Mouse (Mus musculus): ENCODE measurements around the gene Odf3l1. TPM values are rescaled to one million over a fixed set of nuclear protein-coding genes. Genes with fewer than 3 reads are reported as not detected.
A peak's percentile ranks its signal among the peaks of the same experiment; 100 is the strongest.

Gene Odf3l1
- polyA plus RNA-seq, 1 experiment from 2014 or later: 0.35 TPM

DNA sequence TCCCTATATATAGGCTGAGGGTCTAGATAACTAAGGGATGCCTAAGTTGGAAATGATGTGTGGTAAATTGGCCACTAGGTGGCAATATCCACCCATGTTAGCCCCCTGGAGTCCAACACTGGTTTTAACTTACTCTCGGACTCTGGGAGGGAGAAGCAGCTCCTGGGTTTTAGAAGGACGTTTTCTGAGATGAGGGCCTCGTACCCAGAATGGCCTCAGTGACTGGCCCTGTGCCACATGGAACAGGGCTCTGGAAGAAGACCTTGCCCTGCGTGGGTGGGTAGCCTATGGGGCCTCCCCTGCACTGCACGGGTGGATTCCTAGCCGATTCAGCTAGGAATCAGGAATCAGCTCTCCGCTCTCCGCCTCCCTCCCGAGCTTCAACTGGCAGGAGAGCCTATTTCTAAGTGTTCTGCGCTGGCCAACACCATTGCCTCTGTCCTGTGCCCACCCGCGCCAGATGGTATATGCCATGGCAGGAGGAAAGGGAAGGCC lies 27.1 kb upstream of the Odf3l1 start:
- peaks cover 20% of the 10 kb centered on the region; the same call in 1 of the 2 replicates for H3K36me3 ChIP-seq
- no peak overlapping the region for H3K4me3 ChIP-seq
- H3K27ac ChIP-seq: 0 out of 2 replicates have a peak overlapping the region, but pooled peaks have one; percentile 19
- WGBS: 36% methylated on average over 12 of the region's 12 CpGs
- H3K4me1 ChIP-seq: peaks cover 24% of the 10 kb centered on the region
- H3K27me3 ChIP-seq (ENCODE audit: low read depth, poor library complexity, severe bottlenecking): peaks cover 25% of the 10 kb centered on the region
- no peaks in the 10 kb centered on the region for H3K9me3 ChIP-seq (replicated peaks)
- DNase-seq (ENCODE audit: low spot score): peak; percentile 69

DNA sequence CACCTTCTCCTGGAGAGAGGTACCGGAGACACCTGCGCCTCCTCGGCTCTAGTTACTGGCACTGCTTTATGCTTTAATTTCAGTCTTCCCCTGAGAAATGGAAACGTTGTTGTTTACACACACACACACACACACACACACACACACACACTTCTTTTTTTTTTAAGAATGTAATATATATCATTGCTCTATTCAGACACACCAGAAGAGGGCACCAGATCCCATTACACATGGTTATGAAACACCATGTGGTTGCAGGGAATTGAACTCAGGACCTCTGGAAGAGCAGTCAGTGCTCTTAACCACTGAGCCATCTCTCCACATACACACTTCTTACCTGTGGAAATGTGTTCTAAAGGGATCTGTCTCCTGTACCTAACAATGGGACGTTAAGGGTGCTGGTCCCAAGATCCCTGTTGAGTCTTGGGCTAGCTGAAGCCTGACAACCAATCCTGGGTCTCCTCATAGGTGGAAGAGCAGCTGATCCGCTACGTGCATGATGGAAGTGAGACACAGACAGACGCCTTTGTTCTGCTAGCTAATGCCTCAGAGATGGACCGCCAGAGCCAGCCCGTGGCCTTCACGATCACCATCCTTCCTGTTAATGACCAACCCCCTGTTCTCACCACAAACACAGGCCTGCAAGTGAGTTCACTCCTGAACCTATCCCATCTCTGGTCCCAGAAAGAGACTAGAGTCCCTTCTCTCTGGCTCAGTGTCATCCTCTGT lies 26.2 kb upstream of the Odf3l1 start:
- H3K27ac ChIP-seq: peak overlapping the region; percentile 37; the same call in 1 of the 2 replicates
- 71% methylated on average over 11 of the region's 11 CpGs for WGBS
- H3K9me3 ChIP-seq (replicated peaks): no peaks in the 10 kb centered on the region
- H3K4me1 ChIP-seq: peaks cover 24% of the 10 kb centered on the region
- peaks cover 24% of the 10 kb centered on the region; the same call in 1 of the 2 replicates for H3K36me3 ChIP-seq
- no peak overlapping the region for H3K4me3 ChIP-seq
- no peak for DNase-seq (ENCODE audit: low spot score)
- peaks cover 25% of the 10 kb centered on the region for H3K27me3 ChIP-seq (ENCODE audit: low read depth, poor library complexity, severe bottlenecking)

DNA sequence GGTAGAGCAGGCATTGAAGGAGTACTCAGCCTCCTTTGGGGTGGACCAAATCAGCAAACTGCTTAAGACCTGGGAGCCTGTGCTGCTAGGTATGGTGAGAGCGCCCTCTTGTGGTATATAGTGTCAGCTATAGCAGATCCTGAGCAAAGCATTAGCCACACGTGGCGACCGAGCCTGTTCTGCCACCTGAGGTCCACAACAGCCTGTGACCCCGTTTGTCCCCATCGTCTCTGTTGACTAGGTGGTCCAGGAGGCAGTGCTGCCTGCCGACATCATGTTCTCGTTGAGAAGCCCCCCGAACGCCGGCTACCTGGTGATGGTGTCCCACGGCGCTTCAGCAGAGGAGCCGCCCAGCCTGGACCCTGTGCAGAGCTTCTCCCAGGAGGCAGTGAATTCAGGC lies 25.3 kb upstream of the Odf3l1 start:
- no peaks in the 10 kb centered on the region for H3K9me3 ChIP-seq (replicated peaks)
- H3K36me3 ChIP-seq: peaks cover 29% of the 10 kb centered on the region; the same call in 1 of the 2 replicates
- peak overlapping the region; percentile 40 for H3K4me3 ChIP-seq
- peak; percentile 82 for DNase-seq (ENCODE audit: low spot score)
- H3K27me3 ChIP-seq (ENCODE audit: low read depth, poor library complexity, severe bottlenecking): peaks cover 25% of the 10 kb centered on the region
- H3K4me1 ChIP-seq: peaks cover 24% of the 10 kb centered on the region
- peak overlapping the region; percentile 37; the same call in 1 of the 2 replicates for H3K27ac ChIP-seq
- 7% methylated on average over 14 of the region's 14 CpGs for WGBS

DNA sequence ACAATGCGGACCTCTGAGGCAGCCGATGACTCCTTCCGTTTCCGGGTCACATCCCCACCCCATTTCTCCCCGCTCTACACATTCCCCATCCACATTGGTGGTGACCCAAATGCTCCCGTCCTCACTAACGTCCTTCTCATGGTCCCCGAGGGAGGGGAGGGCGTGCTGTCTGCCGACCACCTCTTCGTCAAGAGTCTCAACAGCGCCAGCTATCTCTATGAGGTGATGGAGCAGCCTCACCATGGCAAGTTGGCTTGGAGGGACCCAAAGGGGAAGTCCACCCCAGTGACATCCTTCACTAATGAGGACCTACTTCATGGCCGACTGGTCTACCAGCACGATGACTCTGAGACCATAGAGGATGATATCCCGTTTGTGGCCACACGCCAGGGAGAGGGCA lies 23.1 kb upstream of the Odf3l1 start:
- WGBS: 95% methylated on average over 16 of the region's 16 CpGs
- peaks cover 18% of the 10 kb centered on the region for H3K4me1 ChIP-seq
- H3K27me3 ChIP-seq (ENCODE audit: low read depth, poor library complexity, severe bottlenecking): peaks cover 20% of the 10 kb centered on the region
- peaks cover 29% of the 10 kb centered on the region; the same call in 1 of the 2 replicates for H3K36me3 ChIP-seq
- no peaks in the 10 kb centered on the region for H3K9me3 ChIP-seq (replicated peaks)
- no peak overlapping the region for H3K27ac ChIP-seq
- DNase-seq (ENCODE audit: low spot score): no peak
- H3K4me3 ChIP-seq: no peak overlapping the region

DNA sequence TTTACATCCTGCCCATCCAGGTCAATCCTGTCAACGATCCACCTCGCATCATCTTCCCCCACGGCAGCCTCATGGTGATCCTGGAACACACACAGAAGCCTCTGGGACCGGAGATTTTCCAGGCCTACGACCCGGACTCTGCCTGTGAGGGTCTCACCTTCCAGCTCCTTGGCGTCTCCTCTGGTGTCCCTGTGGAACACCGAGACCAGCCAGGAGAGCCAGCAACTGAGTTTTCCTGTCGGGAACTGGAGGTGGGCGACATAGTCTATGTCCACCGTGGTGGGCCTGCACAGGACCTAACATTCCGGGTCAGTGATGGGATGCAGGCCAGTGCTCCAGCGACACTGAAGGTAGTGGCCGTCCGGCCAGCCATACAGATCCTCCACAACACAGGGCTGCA lies 22.1 kb upstream of the Odf3l1 start:
- DNase-seq (ENCODE audit: low spot score): no peak
- no peak overlapping the region for H3K4me3 ChIP-seq
- 93% methylated on average over 15 of the region's 15 CpGs for WGBS
- peaks cover 29% of the 10 kb centered on the region; the same call in 1 of the 2 replicates for H3K36me3 ChIP-seq
- H3K27me3 ChIP-seq (ENCODE audit: low read depth, poor library complexity, severe bottlenecking): peaks cover 12% of the 10 kb centered on the region; the same call in 1 of the 2 replicates
- peaks cover 25% of the 10 kb centered on the region for H3K4me1 ChIP-seq
- no peaks in the 10 kb centered on the region for H3K9me3 ChIP-seq (replicated peaks)
- H3K27ac ChIP-seq: no peak overlapping the region

DNA sequence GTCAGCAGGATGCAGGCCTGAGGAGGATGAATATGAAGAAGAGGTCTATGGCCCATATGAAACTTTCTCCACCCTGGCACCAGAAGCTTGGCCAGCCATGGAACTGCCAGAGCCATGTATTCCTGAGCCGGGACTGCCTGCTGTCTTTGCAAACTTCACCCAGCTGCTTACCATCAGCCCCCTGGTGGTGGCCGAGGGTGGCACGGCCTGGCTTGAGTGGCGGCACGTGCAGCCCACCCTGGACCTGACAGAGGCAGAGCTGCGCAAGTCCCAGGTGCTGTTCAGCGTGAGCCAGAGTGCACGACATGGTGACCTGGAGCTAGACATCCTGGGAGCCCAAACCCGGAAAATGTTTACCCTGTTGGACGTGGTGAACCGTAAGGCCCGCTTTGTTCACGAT lies 21.6 kb upstream of the Odf3l1 start:
- peak; percentile 78 for DNase-seq (ENCODE audit: low spot score)
- H3K36me3 ChIP-seq: peaks cover 29% of the 10 kb centered on the region; the same call in 1 of the 2 replicates
- peaks cover 12% of the 10 kb centered on the region; the same call in 1 of the 2 replicates for H3K27me3 ChIP-seq (ENCODE audit: low read depth, poor library complexity, severe bottlenecking)
- H3K27ac ChIP-seq: no peak overlapping the region
- H3K4me3 ChIP-seq: no peak overlapping the region
- H3K9me3 ChIP-seq (replicated peaks): no peaks in the 10 kb centered on the region
- WGBS: 61% methylated on average over 13 of the region's 13 CpGs
- H3K4me1 ChIP-seq: peaks cover 28% of the 10 kb centered on the region

DNA sequence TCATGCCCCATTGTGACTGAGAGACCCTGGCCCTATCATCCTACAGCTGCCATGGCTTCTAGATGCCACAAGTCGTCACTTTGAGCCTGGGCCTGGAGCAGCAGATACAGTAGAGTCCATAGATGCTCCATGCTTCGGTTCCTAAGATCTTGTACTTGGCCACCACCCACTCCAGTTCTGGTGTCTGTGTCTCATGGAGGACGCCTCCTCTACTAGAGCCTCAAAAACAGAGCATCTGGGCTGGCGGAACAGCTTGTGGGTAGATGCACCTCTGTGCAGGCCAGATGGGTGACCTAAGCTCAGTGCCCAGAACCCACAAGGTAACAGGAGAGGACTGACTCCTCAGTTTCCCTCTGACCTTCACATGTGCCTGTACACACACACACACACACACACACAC lies 19.8 kb upstream of the Odf3l1 start:
- DNase-seq (ENCODE audit: low spot score): no peak
- H3K4me1 ChIP-seq: peaks cover 34% of the 10 kb centered on the region
- WGBS: 92% methylated on average over 4 of the region's 4 CpGs
- peaks cover 4% of the 10 kb centered on the region; the same call in 1 of the 2 replicates for H3K27me3 ChIP-seq (ENCODE audit: low read depth, poor library complexity, severe bottlenecking)
- peaks cover 29% of the 10 kb centered on the region; the same call in 1 of the 2 replicates for H3K36me3 ChIP-seq
- H3K4me3 ChIP-seq: no peak overlapping the region
- no peak overlapping the region for H3K27ac ChIP-seq
- H3K9me3 ChIP-seq (replicated peaks): no peaks in the 10 kb centered on the region

DNA sequence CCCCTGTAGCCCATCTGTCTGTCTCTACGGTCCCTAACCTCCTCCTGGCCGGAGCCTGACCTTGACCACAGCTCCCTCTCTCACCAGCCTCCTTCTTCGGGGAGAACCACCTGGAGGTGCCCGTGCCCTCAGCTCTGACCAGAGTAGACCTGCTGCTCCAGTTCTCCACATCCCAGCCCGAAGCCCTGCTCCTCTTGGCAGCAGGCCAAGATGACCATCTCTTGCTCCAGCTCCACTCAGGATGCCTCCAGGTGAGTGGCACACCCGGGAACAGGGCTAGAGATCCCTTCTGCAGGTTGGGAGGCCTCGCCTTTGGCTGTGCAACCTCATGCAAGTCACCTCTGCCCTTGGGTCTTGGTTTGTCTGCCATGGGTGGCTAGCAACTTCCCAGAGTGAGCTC lies 19.0 kb upstream of the Odf3l1 start:
- WGBS: 91% methylated on average over 7 of the region's 7 CpGs
- Histone ChIP-seq H3K4me1 (peaks cover 34% of the 10 kb centered on the region), H3K36me3 (peaks cover 28% of the 10 kb centered on the region; the same call in 1 of the 2 replicates), H3K4me3 (no peak overlapping the region), H3K27ac (no peak overlapping the region; the same call in 1 of the 2 replicates), H3K27me3 (ENCODE audit: low read depth, poor library complexity, severe bottlenecking) (peaks cover 4% of the 10 kb centered on the region; the same call in 1 of the 2 replicates), H3K9me3 (replicated peaks) (no peaks in the 10 kb centered on the region)
- DNase-seq (ENCODE audit: low spot score): no peak

DNA sequence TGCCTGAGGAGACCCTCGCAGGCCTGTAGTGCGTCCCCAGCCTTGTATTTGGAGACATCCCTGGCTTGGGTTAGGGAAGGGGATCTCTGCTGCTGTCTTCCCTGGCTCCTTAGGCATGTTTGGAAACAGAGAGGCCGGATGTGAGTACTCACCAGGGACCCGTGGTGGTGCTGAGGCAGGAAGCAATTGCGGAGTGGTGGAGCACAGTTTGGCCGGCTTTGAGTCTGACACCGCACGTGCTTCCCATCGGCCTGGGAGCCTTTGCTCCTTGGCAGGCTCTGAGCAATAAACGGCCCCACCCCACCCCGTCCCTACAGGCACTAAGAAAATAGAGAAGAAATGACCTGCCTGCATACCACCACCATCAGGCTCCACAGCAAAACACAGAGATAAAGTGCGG lies 18.3 kb upstream of the Odf3l1 start:
- Histone ChIP-seq H3K27ac (peak overlapping the region; percentile 83), H3K4me3 (no peak overlapping the region), H3K9me3 (replicated peaks) (no peaks in the 10 kb centered on the region), H3K27me3 (ENCODE audit: low read depth, poor library complexity, severe bottlenecking) (peaks cover 4% of the 10 kb centered on the region; the same call in 1 of the 2 replicates), H3K4me1 (peaks cover 34% of the 10 kb centered on the region), H3K36me3 (peaks cover 22% of the 10 kb centered on the region; the same call in 1 of the 2 replicates)
- 65% methylated on average over 12 of the region's 12 CpGs for WGBS
- no peak for DNase-seq (ENCODE audit: low spot score)

- Histone ChIP-seq H3K9me3 (replicated peaks) (no peaks in the 10 kb centered on the region), H3K4me1 (peaks cover 34% of the 10 kb centered on the region), H3K27ac (peak overlapping the region; percentile 83), H3K36me3 (peaks cover 16% of the 10 kb centered on the region; the same call in 1 of the 2 replicates), H3K4me3 (no peak overlapping the region), H3K27me3 (ENCODE audit: low read depth, poor library complexity, severe bottlenecking) (peaks cover 4% of the 10 kb centered on the region; the same call in 1 of the 2 replicates)
- DNase-seq (ENCODE audit: low spot score): no peak
- WGBS: 74% methylated on average over 4 of the region's 4 CpGs
Measured at GRCm38 (mm10) chr9:56882283-56882682, 17.8 kb upstream of the Odf3l1 start.

- Histone ChIP-seq H3K36me3 (peaks cover 9% of the 10 kb centered on the region; the same call in 1 of the 2 replicates), H3K9me3 (replicated peaks) (no peaks in the 10 kb centered on the region), H3K27ac (peak overlapping the region; percentile 83; the same call in 1 of the 2 replicates), H3K27me3 (ENCODE audit: low read depth, poor library complexity, severe bottlenecking) (peaks cover 4% of the 10 kb centered on the region; the same call in 1 of the 2 replicates), H3K4me3 (no peak overlapping the region), H3K4me1 (peaks cover 39% of the 10 kb centered on the region)
- no peak for DNase-seq (ENCODE audit: low spot score)
- 83% methylated on average over 3 of the region's 3 CpGs for WGBS
Measured at GRCm38 (mm10) chr9:56881539-56882082, 17.1 kb upstream of the Odf3l1 start.

- H3K4me1 ChIP-seq: peaks cover 40% of the 10 kb centered on the region
Measured at GRCm38 (mm10) chr9:56880790-56881189, 16.3 kb upstream of the Odf3l1 start.

More at GRCm38 (mm10) chr9:56880790-56881189, 16.3 kb upstream of the Odf3l1 start:
- 55% methylated on average over 9 of the region's 9 CpGs for WGBS
- no peak for DNase-seq (ENCODE audit: low spot score)
- Histone ChIP-seq H3K36me3 (peaks cover 6% of the 10 kb centered on the region; the same call in 1 of the 2 replicates), H3K27ac (peak overlapping the region; percentile 83), H3K27me3 (ENCODE audit: low read depth, poor library complexity, severe bottlenecking) (peaks cover 4% of the 10 kb centered on the region; the same call in 1 of the 2 replicates), H3K4me3 (no peak overlapping the region), H3K9me3 (replicated peaks) (no peaks in the 10 kb centered on the region)
